In the genomic region with DNA sequence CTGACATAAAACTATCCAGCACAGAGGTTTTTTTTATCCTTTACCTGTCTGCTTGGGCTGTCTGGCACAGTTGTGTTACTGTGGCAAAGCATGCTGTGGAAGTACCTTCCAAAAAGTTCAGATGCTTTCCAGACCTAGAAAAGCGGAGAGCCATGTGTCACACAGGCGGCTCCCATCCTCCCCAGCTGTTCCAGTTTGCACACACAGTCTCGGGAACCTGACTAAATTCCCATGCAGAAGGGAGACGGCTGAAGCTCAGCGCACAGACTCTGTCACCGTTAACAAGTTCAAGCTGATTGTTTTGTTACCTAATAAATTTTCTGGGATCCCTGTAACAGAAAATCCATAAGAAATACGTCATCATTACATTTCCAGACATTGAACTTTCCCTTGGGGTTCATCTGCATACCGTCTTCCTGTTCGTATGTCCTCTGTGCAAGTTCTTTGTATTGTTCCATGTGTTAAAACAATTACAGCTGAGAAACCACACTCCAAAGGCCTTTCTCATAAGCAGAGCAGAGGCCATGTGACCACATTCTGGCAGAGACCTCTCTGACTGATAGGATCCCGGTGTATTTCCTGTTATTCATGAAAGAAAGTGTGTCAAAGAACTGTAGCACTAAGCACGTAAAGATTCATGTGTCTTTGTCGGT, we compare ENCODE assay signal across 10 mouse cellular contexts.
DNase-seq lines count a peak whose midpoint lies in the region; ATAC-seq and TF ChIP-seq lines count a peak whose summit lies in the region.
"Had no signal": no experiment of that assay in that cellular context is flagged by ENCODE, and none has a peak within 500 bp of the region (broad histone marks: within the 10 kb centered on the region; RNA-seq: fewer than 3 reads in every experiment).

No protein-coding gene starts in this region.

- peak; percentile 79; the same call in 1 of the 2 replicates for ATAC-seq in embryonic facial prominence, embryonic 14.5 days (ENCODE audit: low read depth)
- no peak for ATAC-seq in hindbrain, postnatal 0 days

- TF ChIP-seq CTCF in hindbrain, postnatal 0 days (IDR thresholded peaks at IDR 0.05; ENCODE audit: low read depth), result no peak

- peak overlapping the region; percentile 46 for H3K27ac ChIP-seq in embryonic facial prominence, embryonic 14.5 days (replicated peaks; ENCODE audit: low read depth, low read length)
- peak overlapping the region; percentile 53 for H3K27ac ChIP-seq in limb, embryonic 10.5 days
- H3K27ac ChIP-seq in hindbrain, postnatal 0 days, result no peak overlapping the region
- H3K27ac ChIP-seq: macrophage had no signal

- H3K4me3 ChIP-seq in embryonic facial prominence, embryonic 14.5 days (ENCODE audit: low read depth, low read length), result no peak overlapping the region
- H3K4me3 ChIP-seq in limb, embryonic 10.5 days, result no peak overlapping the region
- no peak overlapping the region for H3K4me3 ChIP-seq in hindbrain, postnatal 0 days (ENCODE audit: low read length)

- 35% methylated on average over 12 of the region's 12 CpGs for WGBS in embryonic facial prominence, embryonic 14.5 days
- 52% methylated on average over 12 of the region's 12 CpGs for WGBS in limb, embryonic 10.5 days
- 54% methylated on average over 12 of the region's 12 CpGs for WGBS in hindbrain, postnatal 0 days

- no peak overlapping the region; the same call in 1 of the 2 replicates for H3K9ac ChIP-seq in embryonic facial prominence, embryonic 14.5 days (ENCODE audit: low read depth, low read length)
- H3K9ac ChIP-seq in hindbrain, postnatal 0 days (replicated peaks; ENCODE audit: low read length), result no peak overlapping the region

- H3K4me1 ChIP-seq in embryonic facial prominence, embryonic 14.5 days (ENCODE audit: control insufficient read depth, insufficient read depth, low read length), result peaks cover 27% of the 10 kb centered on the region
- peaks cover 21% of the 10 kb centered on the region for H3K4me1 ChIP-seq in limb, embryonic 10.5 days
- no peaks in the 10 kb centered on the region; the same call in 1 of the 2 replicates for H3K4me1 ChIP-seq in hindbrain, postnatal 0 days (ENCODE audit: insufficient read depth, low read length)

- 0 out of 2 replicates have a peak, but pooled peaks cover 7% of the 10 kb centered on the region for H3K9me3 ChIP-seq in embryonic facial prominence, embryonic 14.5 days (ENCODE audit: control insufficient read depth, low read length)
- H3K9me3 ChIP-seq in limb, embryonic 10.5 days (replicated peaks), result no peaks in the 10 kb centered on the region
- H3K9me3 ChIP-seq in hindbrain, postnatal 0 days (ENCODE audit: low read length), result no peaks in the 10 kb centered on the region

- H3K4me2 ChIP-seq in embryonic facial prominence, embryonic 14.5 days (ENCODE audit: low read depth, low read length), result no peak overlapping the region
- H3K4me2 ChIP-seq in hindbrain, postnatal 0 days (ENCODE audit: low read depth, low read length), result no peak overlapping the region

- H3K36me3 ChIP-seq in embryonic facial prominence, embryonic 14.5 days (ENCODE audit: control insufficient read depth, insufficient read depth, low read length), result no peaks in the 10 kb centered on the region
- H3K36me3 ChIP-seq in limb, embryonic 10.5 days, result peaks cover 6% of the 10 kb centered on the region
- H3K36me3 ChIP-seq in hindbrain, postnatal 0 days (ENCODE audit: insufficient read depth, low read length), result no peaks in the 10 kb centered on the region

- no peaks in the 10 kb centered on the region for H3K27me3 ChIP-seq in embryonic facial prominence, embryonic 14.5 days (replicated peaks; ENCODE audit: control insufficient read depth, insufficient read depth, low read length)
- H3K27me3 ChIP-seq in limb, embryonic 10.5 days (ENCODE audit: low read depth, poor library complexity, severe bottlenecking), result no peaks in the 10 kb centered on the region
- H3K27me3 ChIP-seq in hindbrain, postnatal 0 days (ENCODE audit: insufficient read depth, low read length), result no peaks in the 10 kb centered on the region
- H3K27me3 ChIP-seq: CH12.LX had no signal

- peak; percentile 33 for DNase-seq in embryo, embryonic 10 days (ENCODE audit: low spot score)
- no peak for DNase-seq in embryo, embryonic 9.5 days (ENCODE audit: extremely low spot score)
- DNase-seq in 3T3-L1 (ENCODE audit: low read depth, low spot score), result peak; percentile 25
- peak; percentile 85 for DNase-seq in embryonic facial prominence, embryonic 14.5 days (ENCODE audit: low spot score)
- DNase-seq in limb, embryonic 10.5 days (ENCODE audit: low spot score), result peak; percentile 50
- no peak for DNase-seq in retina, postnatal 1 day
- DNase-seq in B cell, adult 2 months, result no peak
- no peak for DNase-seq in hindbrain, postnatal 0 days (ENCODE audit: low spot score)

Comparison
In these comparisons a context has a peak if more than half of its experiments do, and no peak if none do; other contexts are left out.
1. DNase-seq: peak in embryo, embryonic 10 days (single experiment), 3T3-L1 (single experiment), embryonic facial prominence, embryonic 14.5 days (single experiment) and limb, embryonic 10.5 days (single experiment); none in embryo, embryonic 9.5 days (single experiment), retina, postnatal 1 day (single experiment), B cell, adult 2 months (0 of 2) and hindbrain, postnatal 0 days (single experiment).